Mouse (Mus musculus) olfactory bulb, adult 2 months (tissue): ENCODE data around the gene 2310061N02Rik.

Experiments used
- CTCF ChIP-seq: fragments of 200-500 bp; IDR thresholded peaks from 2 replicates; pipeline ENCODE4 v1.5.1; 2012; ENCODE audit warnings: low read depth, mild to moderate bottlenecking, low read length, moderate library complexity; ENCODE audit not compliant: insufficient read depth
- POLR2A ChIP-seq: fragments of 200-500 bp; IDR thresholded peaks from 2 replicates; pipeline ENCODE4 v1.6.1; 2012; ENCODE audit warnings: mild to moderate bottlenecking, low read depth, low read length, moderate library complexity; ENCODE audit not compliant: insufficient read depth

GRCm38 (mm10) chr16:88711245-88711644, 3.5 kb upstream of the 2310061N02Rik start:
- TF ChIP-seq CTCF (no peak), POLR2A (no peak)
